Mouse (Mus musculus) liver, postnatal 0 days (tissue): ENCODE results near the gene Pitpnb. TPM values are rescaled to one million over a fixed set of nuclear protein-coding genes. Genes with fewer than 3 reads are reported as not detected.

ENCODE experiments used
- ATAC-seq: fragments of 200-750 bp; cut with Nextera tagmentation; 2 replicates; pipeline ENCODE4 v1.8.0; 2017; ENCODE audit warnings: mild to moderate bottlenecking, moderate library complexity
- DNase-seq: peaks from one replicate; pipeline ENCODE4 v3.0.0-alpha.2; 2016
- H3K27ac ChIP-seq: fragments of 300-500 bp; sonication (generic); 2 replicates; pipeline ENCODE4 v1.5.1; 2014; ENCODE audit warnings: antibody characterized with exemption, moderate library complexity, mild to moderate bottlenecking, low read depth
- H3K27me3 ChIP-seq: fragments of 300-500 bp; sonication (generic); 2 replicates; pipeline ENCODE4 v1.6.1; 2014; ENCODE audit warnings: low read length, control low read depth, mixed read lengths; ENCODE audit not compliant: insufficient read depth
- H3K36me3 ChIP-seq: fragments of 300-500 bp; sonication (generic); replicated peaks from 2 replicates; pipeline ENCODE4 v1.6.1; 2014; ENCODE audit warnings: mild to moderate bottlenecking, control low read depth, low read length, moderate library complexity, mixed read lengths; ENCODE audit not compliant: insufficient read depth
- H3K4me1 ChIP-seq: fragments of 300-500 bp; sonication (generic); 2 replicates; pipeline ENCODE4 v1.6.1; 2014; ENCODE audit warnings: antibody characterized with exemption, mild to moderate bottlenecking, control low read depth; ENCODE audit not compliant: insufficient read depth
- H3K4me2 ChIP-seq: fragments of 300-500 bp; sonication (generic); 2 replicates; pipeline ENCODE4 v1.6.1; 2014; ENCODE audit warnings: low read depth, mild to moderate bottlenecking, low read length, moderate library complexity, mixed read lengths
- H3K4me3 ChIP-seq: fragments of 300-500 bp; sonication (generic); 2 replicates; pipeline ENCODE4 v1.5.1; 2014; ENCODE audit warnings: low read depth, low read length
- H3K9ac ChIP-seq: fragments of 300-500 bp; sonication (generic); replicated peaks from 2 replicates; pipeline ENCODE4 v1.6.1; 2014; ENCODE audit warnings: mild to moderate bottlenecking, moderate library complexity
- H3K9me3 ChIP-seq: fragments of 300-500 bp; sonication (generic); 2 replicates; pipeline ENCODE4 v1.6.1; 2016; ENCODE audit warnings: mild to moderate bottlenecking, control low read depth, low read length, mixed read lengths
- CTCF ChIP-seq: sonication (generic); IDR thresholded peaks from 2 replicates; pipeline ENCODE4 v1.5.1; 2016; ENCODE audit warnings: antibody characterized with exemption, low read depth
- EP300 ChIP-seq: IDR thresholded peaks from 2 replicates; pipeline ENCODE4 v1.6.1; 2016; ENCODE audit warnings: antibody characterized with exemption, low read depth, mild to moderate bottlenecking
- WGBS: fragments of 180-500 bp; shearing (Covaris S2); extraction: QIAGEN DNeasy Blood & Tissue Kit; methylation state at CpG from one replicate; pipeline ENCODE4 v1.1.7; 2014; ENCODE audit not compliant: insufficient replicate concordance; 5-methylcytosine and 5-hydroxymethylcytosine counted together
- polyA plus RNA-seq: library from polyadenylated mRNA; unstranded; fragments of >200 nt; fragmentation: Nextera tagmentation; extraction: Ambion mirVana; gene quantifications from 2 replicates; pipeline ENCODE4 v1.2.1, GENCODE M21; 2015

The Pitpnb gene
- polyA plus RNA-seq, 1 experiment from 2014 or later = 40.2 TPM

DNA sequence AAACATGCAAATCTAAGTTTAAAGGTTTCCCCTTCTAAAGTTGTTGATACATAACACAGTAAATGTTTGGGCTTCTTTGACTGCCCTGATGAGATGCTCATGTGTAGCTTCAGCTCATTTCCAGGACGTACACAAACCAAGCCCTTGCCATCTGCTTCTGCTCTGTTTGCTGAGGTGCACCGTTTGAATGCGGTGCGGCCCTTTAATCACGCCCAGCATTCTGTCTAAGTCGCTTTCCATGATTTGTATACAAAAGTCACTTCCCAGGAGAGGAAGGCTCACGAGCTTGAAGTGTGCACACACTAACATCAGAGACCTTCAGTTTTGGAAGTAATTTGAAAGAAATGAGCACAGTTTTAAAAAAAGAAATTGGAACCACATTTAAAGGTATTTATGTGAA lies 31.3 kb downstream of the Pitpnb start:
- H3K36me3 ChIP-seq = peaks cover 54% of the 10 kb centered on the region

GRCm38 (mm10) chr5:111363446-111364062 lies 33.0 kb downstream of the Pitpnb start:
- no peaks in the 10 kb centered on the region for H3K4me1 ChIP-seq
- no peak overlapping the region for H3K4me3 ChIP-seq
- 77% methylated on average over 6 of the region's 6 CpGs for WGBS
- H3K27me3 ChIP-seq = no peaks in the 10 kb centered on the region
- no peak overlapping the region for H3K27ac ChIP-seq
- peaks cover 50% of the 10 kb centered on the region for H3K36me3 ChIP-seq
- no peak for ATAC-seq
- no peak for DNase-seq
- no peak overlapping the region for H3K9ac ChIP-seq
- no peaks in the 10 kb centered on the region for H3K9me3 ChIP-seq
- no peak for TF ChIP-seq CTCF
- TF ChIP-seq EP300 = no peak
- no peak overlapping the region for H3K4me2 ChIP-seq

More for the DNA sequence above, 31.3 kb downstream of the Pitpnb start:
- no peak for TF ChIP-seq EP300
- no peak overlapping the region for H3K4me3 ChIP-seq
- H3K4me2 ChIP-seq = no peak overlapping the region
- ATAC-seq (no peak), DNase-seq (no peak)
- WGBS = 81% methylated on average over 7 of the region's 7 CpGs
- no peak overlapping the region for H3K9ac ChIP-seq
- H3K27ac ChIP-seq = no peak overlapping the region
- H3K27me3 ChIP-seq = no peaks in the 10 kb centered on the region
- no peaks in the 10 kb centered on the region for H3K4me1 ChIP-seq
- no peaks in the 10 kb centered on the region for H3K9me3 ChIP-seq

DNA sequence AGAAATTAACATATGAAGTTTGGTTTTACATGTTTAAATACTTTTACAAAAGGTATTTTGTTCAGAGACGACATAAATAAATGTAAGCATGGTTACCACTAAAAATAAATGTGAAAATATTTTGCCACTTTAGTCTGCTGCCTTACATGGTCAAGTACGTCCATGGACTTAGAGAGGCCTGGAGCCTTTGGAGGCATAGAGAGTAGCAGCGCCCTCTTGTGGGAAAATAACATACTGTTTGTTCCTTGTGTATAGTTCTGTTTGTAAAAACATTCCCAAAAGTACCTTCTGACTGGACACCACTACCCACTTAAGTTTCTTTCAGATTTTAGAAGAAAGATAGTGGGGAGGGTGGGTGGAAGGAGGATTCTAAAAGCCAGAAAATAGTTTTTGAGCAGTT lies 34.0 kb downstream of the Pitpnb start:
- Histone ChIP-seq H3K9me3 (no peaks in the 10 kb centered on the region), H3K27ac (no peak overlapping the region), H3K4me2 (no peak overlapping the region), H3K36me3 (peaks cover 50% of the 10 kb centered on the region), H3K27me3 (no peaks in the 10 kb centered on the region), H3K9ac (no peak overlapping the region), H3K4me1 (no peaks in the 10 kb centered on the region), H3K4me3 (no peak overlapping the region)
- ATAC-seq (no peak), DNase-seq (no peak)
- 49% methylated on average over 3 of the region's 3 CpGs for WGBS
- TF ChIP-seq CTCF = peak; percentile 70
- no peak for TF ChIP-seq EP300

DNA sequence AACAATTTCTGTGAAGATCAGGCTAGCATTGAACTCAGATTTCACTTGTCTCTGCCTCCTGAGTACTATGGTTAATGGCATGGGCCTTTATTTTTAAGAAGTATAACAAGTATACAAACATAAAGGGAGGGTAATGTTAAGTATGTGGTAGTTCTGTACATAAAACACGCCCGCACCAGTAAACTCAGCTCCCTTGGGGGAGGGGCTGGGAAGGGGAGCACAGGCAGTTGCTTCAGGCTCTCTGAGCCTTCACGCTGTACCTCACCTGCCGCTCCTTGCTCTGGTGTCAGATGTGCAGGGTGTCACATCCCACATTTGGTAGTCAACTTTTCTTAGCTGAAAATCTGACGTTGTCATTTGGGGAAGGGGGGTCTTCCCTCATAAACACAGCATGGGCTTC lies 35.6 kb downstream of the Pitpnb start:
- Histone ChIP-seq H3K27ac (no peak overlapping the region), H3K4me2 (no peak overlapping the region), H3K36me3 (peaks cover 49% of the 10 kb centered on the region), H3K27me3 (no peaks in the 10 kb centered on the region), H3K4me3 (no peak overlapping the region), H3K4me1 (no peaks in the 10 kb centered on the region), H3K9me3 (no peaks in the 10 kb centered on the region), H3K9ac (no peak overlapping the region)
- ATAC-seq = no peak
- WGBS = 87% methylated on average over 5 of the region's 5 CpGs
- DNase-seq = no peak
- no peak for TF ChIP-seq EP300
- TF ChIP-seq CTCF = no peak

DNA sequence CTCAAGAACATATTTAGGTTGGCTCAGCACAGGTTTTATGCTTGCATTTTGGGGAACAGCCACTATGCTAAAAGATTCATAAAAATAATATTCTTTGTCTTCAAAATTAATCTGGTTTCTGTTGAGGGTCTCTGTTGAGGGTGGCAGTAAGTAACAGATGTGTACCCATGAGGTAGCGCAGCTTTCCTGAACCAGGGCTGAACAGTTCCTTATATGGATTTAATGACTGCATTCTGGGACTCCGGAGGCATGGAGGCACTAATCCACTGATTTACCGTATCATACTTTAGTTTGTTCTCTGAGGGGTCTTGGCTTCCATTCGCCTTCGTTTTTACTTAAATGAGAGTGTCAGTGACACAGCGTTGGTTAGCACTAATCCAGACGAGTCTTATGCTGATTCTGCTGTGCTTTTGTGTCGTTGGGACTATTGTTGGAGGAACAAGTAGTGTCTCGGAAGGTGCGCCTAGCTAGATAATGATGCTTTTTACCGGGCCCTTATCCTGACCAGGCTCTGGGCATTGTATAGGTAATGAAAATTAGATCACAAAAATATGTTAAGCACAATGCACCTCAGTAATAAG lies 37.5 kb downstream of the Pitpnb start:
- Histone ChIP-seq H3K4me1 (no peaks in the 10 kb centered on the region), H3K9me3 (no peaks in the 10 kb centered on the region), H3K27me3 (no peaks in the 10 kb centered on the region), H3K36me3 (peaks cover 51% of the 10 kb centered on the region), H3K9ac (no peak overlapping the region), H3K4me3 (no peak overlapping the region), H3K4me2 (no peak overlapping the region), H3K27ac (no peak overlapping the region)
- WGBS = 88% methylated on average over 11 of the region's 11 CpGs
- DNase-seq (no peak), ATAC-seq (no peak)
- no peak for TF ChIP-seq CTCF
- no peak for TF ChIP-seq EP300

DNA sequence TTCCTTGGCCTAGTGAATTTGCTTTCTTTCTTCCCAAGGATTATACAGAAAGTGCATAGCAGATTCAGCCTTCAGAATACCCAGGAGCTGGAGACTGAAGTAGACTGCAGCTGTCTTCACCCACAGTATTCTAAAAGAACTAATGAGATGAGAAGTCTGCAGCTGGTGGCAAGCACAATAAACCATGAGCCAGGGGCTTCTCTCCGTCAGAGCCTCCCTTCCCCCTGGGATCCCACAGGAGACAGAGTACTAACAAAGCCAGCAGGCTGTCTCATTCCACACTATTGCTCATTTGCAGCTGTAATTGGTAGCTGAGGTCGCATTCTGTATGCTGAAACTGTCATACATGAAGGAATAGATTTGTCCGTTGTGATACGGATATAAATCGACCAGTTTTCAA lies 38.0 kb downstream of the Pitpnb start:
- no peaks in the 10 kb centered on the region for H3K9me3 ChIP-seq
- peaks cover 54% of the 10 kb centered on the region for H3K36me3 ChIP-seq
- no peak for ATAC-seq
- H3K4me3 ChIP-seq = no peak overlapping the region
- H3K4me2 ChIP-seq = no peak overlapping the region
- 92% methylated on average over 5 of the region's 5 CpGs for WGBS
- TF ChIP-seq CTCF (no peak), EP300 (no peak)
- no peaks in the 10 kb centered on the region for H3K27me3 ChIP-seq
- no peak for DNase-seq
- H3K9ac ChIP-seq = no peak overlapping the region
- H3K27ac ChIP-seq = no peak overlapping the region
- no peaks in the 10 kb centered on the region for H3K4me1 ChIP-seq

- peaks cover 76% of the 10 kb centered on the region for H3K36me3 ChIP-seq
- DNase-seq (no peak), ATAC-seq (no peak)
- H3K27me3 ChIP-seq = no peaks in the 10 kb centered on the region
- H3K9me3 ChIP-seq = no peaks in the 10 kb centered on the region
- no peak overlapping the region for H3K27ac ChIP-seq
- WGBS = 84% methylated on average over 4 of the region's 4 CpGs
- H3K4me3 ChIP-seq = no peak overlapping the region
- no peaks in the 10 kb centered on the region for H3K4me1 ChIP-seq
- TF ChIP-seq CTCF (no peak), EP300 (no peak)
- H3K9ac ChIP-seq = no peak overlapping the region
- H3K4me2 ChIP-seq = no peak overlapping the region
These were observed 45.1 kb downstream of the Pitpnb start for GRCm38 (mm10) chr5:111375616-111376015.
